Mouse (Mus musculus) forebrain, embryonic 14.5 days (tissue): Measurements from ENCODE around the gene Mst1r. TPM values are rescaled to one million over a fixed set of nuclear protein-coding genes. Genes with fewer than 3 reads are reported as not detected.

Experiments used
- ATAC-seq: fragments of 200-750 bp; cut with Nextera tagmentation; 2 replicates; pipeline ENCODE4 v1.8.0; 2017; ENCODE audit warnings: mild to moderate bottlenecking, moderate library complexity
- DNase-seq: peaks from one replicate; pipeline ENCODE4 v3.0.0-alpha.2; 2015; ENCODE audit warnings: low spot score
- H3K27ac ChIP-seq: fragments of 300-500 bp; sonication (generic); 2 replicates; pipeline ENCODE4 v1.5.1; 2014; ENCODE audit warnings: low read depth, mild to moderate bottlenecking, control low read depth, low read length, moderate library complexity
- H3K27me3 ChIP-seq: fragments of 300-500 bp; sonication (generic); replicated peaks from 2 replicates; pipeline ENCODE4 v1.6.1; 2014; ENCODE audit warnings: low read length, control low read depth, mixed read lengths; ENCODE audit not compliant: control insufficient read depth, insufficient read depth
- H3K36me3 ChIP-seq: fragments of 300-500 bp; sonication (generic); 2 replicates; pipeline ENCODE4 v1.6.1; 2014; ENCODE audit warnings: low read length, control low read depth; ENCODE audit not compliant: control insufficient read depth, insufficient read depth
- H3K4me1 ChIP-seq: fragments of 300-500 bp; sonication (generic); 2 replicates; pipeline ENCODE4 v1.6.1; 2014; ENCODE audit warnings: antibody characterized with exemption, low read length, control low read depth; ENCODE audit not compliant: control insufficient read depth, insufficient read depth
- H3K4me2 ChIP-seq: fragments of 300-500 bp; sonication (generic); 2 replicates; pipeline ENCODE4 v1.6.1; 2014; ENCODE audit warnings: mild to moderate bottlenecking, control low read depth, low read length
- H3K4me3 ChIP-seq: fragments of 300-500 bp; sonication (generic); 2 replicates; pipeline ENCODE4 v1.5.1; 2014; ENCODE audit warnings: low read depth, low read length, control low read depth
- H3K9ac ChIP-seq: fragments of 300-500 bp; sonication (generic); 2 replicates; pipeline ENCODE4 v1.6.1; 2014; ENCODE audit warnings: mild to moderate bottlenecking, low read length, control low read depth, moderate library complexity
- H3K9me3 ChIP-seq: fragments of 300-500 bp; sonication (generic); replicated peaks from 2 replicates; pipeline ENCODE4 v1.6.1; 2016; ENCODE audit warnings: low read length, control low read depth, mixed read lengths; ENCODE audit not compliant: control insufficient read depth
- WGBS: fragments of 180-500 bp; shearing (Covaris S2); extraction: QIAGEN DNeasy Blood & Tissue Kit; methylation state at CpG from one replicate; pipeline ENCODE4 v1.1.7; 2014; 5-methylcytosine and 5-hydroxymethylcytosine counted together
- polyA plus RNA-seq: library from polyadenylated mRNA; unstranded; fragments of >200 nt; fragmentation: Nextera tagmentation; extraction: Ambion mirVana; gene quantifications from 2 replicates; pipeline ENCODE4 v1.2.1, GENCODE M21; 2014

Mst1r gene
- polyA plus RNA-seq = 0.23 and 1.2 TPM in 2 replicates

- no peak within 1 kb of the TSS for H3K27ac ChIP-seq
- H3K36me3 ChIP-seq = peaks cover 4% of the 10 kb centered on the region
- H3K4me3 ChIP-seq = 0 out of 2 replicates have a peak within 1 kb of the TSS, but pooled peaks have one; percentile 10
- H3K27me3 ChIP-seq = no peaks in the 10 kb centered on the region
- peak within 1 kb of the TSS; percentile 49 for H3K4me2 ChIP-seq
- peaks cover 8% of the 10 kb centered on the region for H3K4me1 ChIP-seq
- whole genome bisulfite sequencing = 24% methylated on average over 19 of the region's 19 CpGs
- ATAC-seq (0 out of 2 replicates have a peak, but pooled peaks have one; percentile 29), DNase-seq (peak; percentile 47)
- H3K9ac ChIP-seq = peak within 1 kb of the TSS; percentile 43; the same call in 1 of the 2 replicates
- no peaks in the 10 kb centered on the region for H3K9me3 ChIP-seq
Measured at GRCm38 (mm10) chr9:107906252-107906966, at the start of gene Mst1r. Gene Mst1r, plus strand, starts transcription at chr9:107906873.

GRCm38 (mm10) chr9:107858343-107858742 is 48.3 kb upstream of the Mst1r start:
- WGBS = 96% methylated on average over 3 of the region's 3 CpGs
- no peak overlapping the region for H3K4me3 ChIP-seq
- no peak for ATAC-seq
- DNase-seq = no peak
- H3K27ac ChIP-seq = no peak overlapping the region
- peaks cover 26% of the 10 kb centered on the region for H3K36me3 ChIP-seq
- H3K9me3 ChIP-seq = no peaks in the 10 kb centered on the region
- H3K27me3 ChIP-seq = no peaks in the 10 kb centered on the region
- no peak overlapping the region for H3K9ac ChIP-seq
- H3K4me2 ChIP-seq = no peak overlapping the region
- H3K4me1 ChIP-seq = no peaks in the 10 kb centered on the region

GRCm38 (mm10) chr9:107864493-107864892 is 42.2 kb upstream of the Mst1r start:
- H3K27ac ChIP-seq = no peak overlapping the region
- no peak for ATAC-seq
- H3K9me3 ChIP-seq = no peaks in the 10 kb centered on the region
- H3K4me3 ChIP-seq = no peak overlapping the region
- 79% methylated on average over 1 of the region's 1 CpGs for WGBS
- no peaks in the 10 kb centered on the region for H3K27me3 ChIP-seq
- no peaks in the 10 kb centered on the region for H3K4me1 ChIP-seq
- no peak overlapping the region for H3K9ac ChIP-seq
- H3K4me2 ChIP-seq = no peak overlapping the region
- no peak for DNase-seq
- peaks cover 10% of the 10 kb centered on the region; the same call in 1 of the 2 replicates for H3K36me3 ChIP-seq

- H3K9me3 ChIP-seq = no peaks in the 10 kb centered on the region
- DNase-seq = no peak
- H3K27me3 ChIP-seq = no peaks in the 10 kb centered on the region
- no peak overlapping the region for H3K9ac ChIP-seq
- H3K36me3 ChIP-seq = 0 out of 2 replicates have a peak, but pooled peaks cover 7% of the 10 kb centered on the region
- WGBS = 98% methylated on average over 2 of the region's 2 CpGs
- ATAC-seq = no peak
- no peak overlapping the region for H3K27ac ChIP-seq
- 0 out of 2 replicates have a peak, but pooled peaks cover 1% of the 10 kb centered on the region for H3K4me1 ChIP-seq
- H3K4me2 ChIP-seq = no peak overlapping the region
- H3K4me3 ChIP-seq = no peak overlapping the region
Measured at GRCm38 (mm10) chr9:107866081-107866480, 40.6 kb upstream of the Mst1r start.

- 0 out of 2 replicates have a peak, but pooled peaks cover 4% of the 10 kb centered on the region for H3K36me3 ChIP-seq
- peak overlapping the region; percentile 99 for H3K9ac ChIP-seq
- peak overlapping the region; percentile 79 for H3K4me2 ChIP-seq
- no peaks in the 10 kb centered on the region for H3K9me3 ChIP-seq
- H3K4me3 ChIP-seq = peak overlapping the region; percentile 99
- ATAC-seq (peak; percentile 100), DNase-seq (peak; percentile 98)
- H3K27ac ChIP-seq = peak overlapping the region; percentile 95
- H3K27me3 ChIP-seq = no peaks in the 10 kb centered on the region
- under 1% methylated on average over 73 of the region's 80 CpGs for WGBS
- H3K4me1 ChIP-seq = peaks cover 9% of the 10 kb centered on the region
Measured at GRCm38 (mm10) chr9:107872350-107873098, 34.1 kb upstream of the Mst1r start.

- ATAC-seq = no peak
- 12% methylated on average over 14 of the region's 14 CpGs for WGBS
Measured at GRCm38 (mm10) chr9:107873137-107873536, 33.5 kb upstream of the Mst1r start, which contains the start of gene Rbm6. Gene Rbm6, minus strand, starts transcription at chr9:107873237.

GRCm38 (mm10) chr9:107880411-107880810 is 26.3 kb upstream of the Mst1r start:
- 71% methylated on average over 4 of the region's 4 CpGs for WGBS
- no peaks in the 10 kb centered on the region for H3K4me1 ChIP-seq
- H3K36me3 ChIP-seq = no peaks in the 10 kb centered on the region
- H3K9me3 ChIP-seq = no peaks in the 10 kb centered on the region
- ATAC-seq = no peak
- no peak overlapping the region for H3K9ac ChIP-seq
- no peak for DNase-seq
- H3K4me3 ChIP-seq = no peak overlapping the region
- no peak overlapping the region for H3K27ac ChIP-seq
- no peaks in the 10 kb centered on the region for H3K27me3 ChIP-seq
- no peak overlapping the region for H3K4me2 ChIP-seq

More at GRCm38 (mm10) chr9:107873137-107873536, 33.5 kb upstream of the Mst1r start, which contains the start of gene Rbm6:
- no peaks in the 10 kb centered on the region for H3K9me3 ChIP-seq
- peak within 1 kb of the TSS; percentile 99 for H3K4me3 ChIP-seq
- 0 out of 2 replicates have a peak, but pooled peaks cover 2% of the 10 kb centered on the region for H3K36me3 ChIP-seq
- peak within 1 kb of the TSS; percentile 99 for H3K9ac ChIP-seq
- no peaks in the 10 kb centered on the region for H3K27me3 ChIP-seq
- H3K27ac ChIP-seq = peak within 1 kb of the TSS; percentile 95
- H3K4me1 ChIP-seq = peaks cover 9% of the 10 kb centered on the region
- peak within 1 kb of the TSS; percentile 79 for H3K4me2 ChIP-seq
- DNase-seq = no peak

GRCm38 (mm10) chr9:107887804-107888266 is 18.8 kb upstream of the Mst1r start, which contains the start of gene Mon1a:
Gene Mon1a, plus strand, starts transcription at chr9:107888151.
- no peaks in the 10 kb centered on the region; the same call in 1 of the 2 replicates for H3K27me3 ChIP-seq
- H3K4me1 ChIP-seq = no peaks in the 10 kb centered on the region
- H3K36me3 ChIP-seq = no peaks in the 10 kb centered on the region
- H3K27ac ChIP-seq = no peak within 1 kb of the TSS
- peak within 1 kb of the TSS; percentile 72 for H3K4me3 ChIP-seq
- peak within 1 kb of the TSS; percentile 60 for H3K4me2 ChIP-seq
- WGBS = under 1% methylated on average over 28 of the region's 28 CpGs
- ATAC-seq = peak; percentile 98
- no peaks in the 10 kb centered on the region for H3K9me3 ChIP-seq
- peak within 1 kb of the TSS; percentile 78 for H3K9ac ChIP-seq
- peak; percentile 91 for DNase-seq
